Mouse (Mus musculus): ENCODE data around the gene Slc47a2. TPM values are rescaled to one million over a fixed set of nuclear protein-coding genes. Genes with fewer than 3 reads are reported as not detected.

Gene Slc47a2
- polyA plus RNA-seq, 1 experiment from 2014 or later = 0.19 TPM

GRCm38 (mm10) chr11:61361515-61362190 lies 19.0 kb upstream of the Slc47a2 start:
- no peak for TF ChIP-seq CTCF (IDR thresholded peaks at IDR 0.05)
- TF ChIP-seq EP300 (IDR thresholded peaks at IDR 0.05) = no peak
- no peaks in the 10 kb centered on the region for H3K36me3 ChIP-seq (ENCODE audit: insufficient read depth, low read length)
- no peak overlapping the region for H3K9ac ChIP-seq (replicated peaks; ENCODE audit: low read depth)
- DNase-seq (ENCODE audit: low spot score) (no peak), ATAC-seq (no peak)
- H3K4me3 ChIP-seq (ENCODE audit: low read depth, low read length) = no peak overlapping the region
- no peak overlapping the region for H3K4me2 ChIP-seq (replicated peaks; ENCODE audit: low read depth, low read length)
- no peaks in the 10 kb centered on the region for H3K27me3 ChIP-seq (replicated peaks; ENCODE audit: insufficient read depth, low read length)
- 83% methylated on average over 11 of the region's 11 CpGs for WGBS
- no peaks in the 10 kb centered on the region for H3K9me3 ChIP-seq (ENCODE audit: low read length)
- H3K4me1 ChIP-seq (ENCODE audit: insufficient read depth, low read depth, low read length) = no peaks in the 10 kb centered on the region
- no peak overlapping the region for H3K27ac ChIP-seq (ENCODE audit: low read length)

GRCm38 (mm10) chr11:61356600-61356999 lies 13.9 kb upstream of the Slc47a2 start:
- no peaks in the 10 kb centered on the region for H3K27me3 ChIP-seq (replicated peaks; ENCODE audit: insufficient read depth, low read length)
- no peak for DNase-seq (ENCODE audit: low spot score)
- WGBS = 66% methylated on average over 9 of the region's 9 CpGs
- no peaks in the 10 kb centered on the region for H3K4me1 ChIP-seq (ENCODE audit: insufficient read depth, low read depth, low read length)
- no peaks in the 10 kb centered on the region for H3K36me3 ChIP-seq (ENCODE audit: insufficient read depth, low read length)
- no peak overlapping the region for H3K9ac ChIP-seq (replicated peaks; ENCODE audit: low read depth)
- no peak for TF ChIP-seq EP300 (IDR thresholded peaks at IDR 0.05)
- no peak for TF ChIP-seq CTCF (IDR thresholded peaks at IDR 0.05)
- no peak overlapping the region for H3K27ac ChIP-seq (ENCODE audit: low read length)
- H3K9me3 ChIP-seq (ENCODE audit: low read length) = no peaks in the 10 kb centered on the region
- no peak overlapping the region for H3K4me3 ChIP-seq (ENCODE audit: low read depth, low read length)
- no peak overlapping the region for H3K4me2 ChIP-seq (replicated peaks; ENCODE audit: low read depth, low read length)
- ATAC-seq = no peak

GRCm38 (mm10) chr11:61356111-61356510 lies 13.5 kb upstream of the Slc47a2 start:
- DNase-seq (ENCODE audit: low spot score) = no peak
- Histone ChIP-seq H3K9ac (replicated peaks; ENCODE audit: low read depth) (no peak overlapping the region), H3K36me3 (ENCODE audit: insufficient read depth, low read length) (no peaks in the 10 kb centered on the region), H3K4me1 (ENCODE audit: insufficient read depth, low read depth, low read length) (no peaks in the 10 kb centered on the region), H3K9me3 (ENCODE audit: low read length) (no peaks in the 10 kb centered on the region), H3K27ac (ENCODE audit: low read length) (no peak overlapping the region), H3K27me3 (replicated peaks; ENCODE audit: insufficient read depth, low read length) (no peaks in the 10 kb centered on the region), H3K4me2 (replicated peaks; ENCODE audit: low read depth, low read length) (no peak overlapping the region), H3K4me3 (ENCODE audit: low read depth, low read length) (no peak overlapping the region)
- no peak for TF ChIP-seq CTCF (IDR thresholded peaks at IDR 0.05)
- WGBS = 61% methylated on average over 6 of the region's 6 CpGs
- no peak for ATAC-seq

GRCm38 (mm10) chr11:61355351-61355750 lies 12.7 kb upstream of the Slc47a2 start:
- Histone ChIP-seq H3K27ac (ENCODE audit: low read length) (no peak overlapping the region), H3K27me3 (replicated peaks; ENCODE audit: insufficient read depth, low read length) (no peaks in the 10 kb centered on the region), H3K9me3 (ENCODE audit: low read length) (no peaks in the 10 kb centered on the region), H3K36me3 (ENCODE audit: insufficient read depth, low read length) (no peaks in the 10 kb centered on the region), H3K4me3 (ENCODE audit: low read depth, low read length) (no peak overlapping the region), H3K9ac (replicated peaks; ENCODE audit: low read depth) (no peak overlapping the region), H3K4me2 (replicated peaks; ENCODE audit: low read depth, low read length) (no peak overlapping the region), H3K4me1 (ENCODE audit: insufficient read depth, low read depth, low read length) (no peaks in the 10 kb centered on the region)
- ATAC-seq (no peak), DNase-seq (ENCODE audit: low spot score) (no peak)
- 80% methylated on average over 5 of the region's 5 CpGs for WGBS
- TF ChIP-seq CTCF (IDR thresholded peaks at IDR 0.05) (no peak), EP300 (IDR thresholded peaks at IDR 0.05) (no peak)

- TF ChIP-seq CTCF (IDR thresholded peaks at IDR 0.05) = no peak
- no peak for TF ChIP-seq EP300 (IDR thresholded peaks at IDR 0.05)
- WGBS = 74% methylated on average over 6 of the region's 6 CpGs
Measured at GRCm38 (mm10) chr11:61354346-61354745, 11.7 kb upstream of the Slc47a2 start.

GRCm38 (mm10) chr11:61353038-61353437 lies 10.4 kb upstream of the Slc47a2 start:
- TF ChIP-seq EP300 (IDR thresholded peaks at IDR 0.05) (no peak), CTCF (IDR thresholded peaks at IDR 0.05) (no peak)
- DNase-seq (ENCODE audit: low spot score) = no peak
- Histone ChIP-seq H3K9me3 (ENCODE audit: low read length) (no peaks in the 10 kb centered on the region), H3K36me3 (ENCODE audit: insufficient read depth, low read length) (no peaks in the 10 kb centered on the region), H3K27ac (ENCODE audit: low read length) (no peak overlapping the region), H3K4me3 (ENCODE audit: low read depth, low read length) (no peak overlapping the region), H3K4me1 (ENCODE audit: insufficient read depth, low read depth, low read length) (no peaks in the 10 kb centered on the region), H3K9ac (replicated peaks; ENCODE audit: low read depth) (no peak overlapping the region), H3K4me2 (replicated peaks; ENCODE audit: low read depth, low read length) (no peak overlapping the region), H3K27me3 (replicated peaks; ENCODE audit: insufficient read depth, low read length) (no peaks in the 10 kb centered on the region)
- 67% methylated on average over 2 of the region's 2 CpGs for WGBS
- ATAC-seq = no peak

More at GRCm38 (mm10) chr11:61354346-61354745, 11.7 kb upstream of the Slc47a2 start:
- no peak for ATAC-seq
- Histone ChIP-seq H3K9me3 (ENCODE audit: low read length) (no peaks in the 10 kb centered on the region), H3K9ac (replicated peaks; ENCODE audit: low read depth) (no peak overlapping the region), H3K27ac (ENCODE audit: low read length) (no peak overlapping the region), H3K27me3 (replicated peaks; ENCODE audit: insufficient read depth, low read length) (no peaks in the 10 kb centered on the region), H3K4me3 (ENCODE audit: low read depth, low read length) (no peak overlapping the region), H3K4me1 (ENCODE audit: insufficient read depth, low read depth, low read length) (no peaks in the 10 kb centered on the region), H3K36me3 (ENCODE audit: insufficient read depth, low read length) (no peaks in the 10 kb centered on the region), H3K4me2 (replicated peaks; ENCODE audit: low read depth, low read length) (no peak overlapping the region)
- DNase-seq (ENCODE audit: low spot score) = no peak

Measured in lung, postnatal 0 days (tissue).